ENCODE assay signal across 20 mouse cellular contexts in the genomic region with DNA sequence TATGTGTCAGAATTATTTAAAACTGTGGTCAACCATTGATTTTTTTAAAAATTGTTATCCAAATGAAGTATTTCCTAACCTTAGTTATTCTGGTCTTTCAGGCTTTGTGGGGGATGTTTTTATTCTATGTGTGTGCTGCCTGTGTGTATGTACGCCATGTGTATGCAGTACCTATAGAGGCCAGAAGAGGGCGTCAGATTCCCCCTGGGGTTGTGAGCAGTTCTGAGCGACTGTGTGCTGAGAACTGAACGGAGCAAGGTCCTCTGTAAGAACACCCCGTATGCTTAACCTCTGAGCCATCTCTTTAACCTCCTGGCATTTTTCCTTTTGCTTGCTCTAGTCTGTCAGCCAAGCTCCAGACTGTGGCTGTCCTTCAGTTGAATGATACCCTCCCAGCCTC. TPM values are rescaled to one million over a fixed set of nuclear protein-coding genes. Genes with fewer than 3 reads are reported as not detected.
DNase-seq lines count a peak whose midpoint lies in the region; ATAC-seq and TF ChIP-seq lines count a peak whose summit lies in the region.
"Had no signal": no experiment of that assay in that cellular context is flagged by ENCODE, and none has a peak within 500 bp of the region (broad histone marks: within the 10 kb centered on the region; RNA-seq: fewer than 3 reads in every experiment).

No protein-coding gene starts in this region.

- H3K4me1 ChIP-seq in testis, adult 2 months (ENCODE audit: control insufficient read depth, insufficient read depth, low read length): no peaks in the 10 kb centered on the region; the same call in 1 of the 2 replicates

- H3K4me3 ChIP-seq in layer of hippocampus, adult 2 months: no peak overlapping the region
- no peak overlapping the region for H3K4me3 ChIP-seq in testis, adult 2 months (ENCODE audit: control insufficient read depth, low read depth, low read length)
- H3K4me3 ChIP-seq: forebrain, embryonic 13.5 days; heart, embryonic 15.5 days; limb, embryonic 13.5 days; neural tube, embryonic 12.5 days had no signal

- ATAC-seq in CD4-positive, CD25-positive, alpha-beta regulatory T cell, adult 4 months: no peak
- ATAC-seq: forebrain, embryonic 13.5 days had no signal

- no peak overlapping the region for H3K27ac ChIP-seq in layer of hippocampus, adult 2 months
- H3K27ac ChIP-seq in testis, adult 2 months (ENCODE audit: control insufficient read depth, insufficient read depth, low read depth, low read length): no peak overlapping the region
- H3K27ac ChIP-seq: forebrain, embryonic 13.5 days; heart, embryonic 15.5 days; limb, embryonic 13.5 days; neural tube, embryonic 12.5 days had no signal

- DNase-seq in CD4-positive, CD25-positive, alpha-beta regulatory T cell, adult 2 months (ENCODE audit: low read depth, low spot score): peak; percentile 19
- DNase-seq in layer of hippocampus, adult 2 months (ENCODE audit: low spot score in 2 of 2): no peak
- no peak for DNase-seq in layer of hippocampus, postnatal 14 days (ENCODE audit: low spot score in 2 of 2)
- DNase-seq in testis, postnatal 10 days (ENCODE audit: low spot score): no peak
- DNase-seq in left cerebral cortex, adult 9 months (ENCODE audit: low spot score in 2 of 2): no peak
- DNase-seq in spleen, postnatal 36 days (ENCODE audit: low spot score in 2 of 2): no peak
- DNase-seq: adrenal gland, postnatal 36 days; cerebellum, adult 9-11 months; gastrocnemius, postnatal 14 days; kidney, postnatal 4 days; lung, adult 2 months; right cerebral cortex, postnatal 4 days; thymus, postnatal 36 days had no signal

- no peaks in the 10 kb centered on the region for H3K27me3 ChIP-seq in testis, adult 2 months (ENCODE audit: control insufficient read depth, insufficient read depth, low read length)

- TF ChIP-seq CTCF in layer of hippocampus, adult 2 months (conservative IDR thresholded peaks at IDR 0.05): peak; percentile 46
- peak; percentile 71; the same call in 1 of the 2 replicates for TF ChIP-seq CTCF in testis, adult 2 months (IDR thresholded peaks at IDR 0.05; ENCODE audit: control insufficient read depth, insufficient read depth, insufficient replicate concordance, low read depth, low read length)

- TF ChIP-seq POLR2A in testis, adult 2 months (IDR thresholded peaks at IDR 0.05; ENCODE audit: control insufficient read depth, low read depth, low read length): no peak

- no peaks in the 10 kb centered on the region for H3K36me3 ChIP-seq in testis, adult 2 months (ENCODE audit: control insufficient read depth, insufficient read depth, low read length)
- H3K36me3 ChIP-seq: heart, embryonic 15.5 days; limb, embryonic 13.5 days; neural tube, embryonic 12.5 days had no signal

RNA-seq across cellular contexts. Expression of a gene that starts 12.0 kb away (rescaled TPM):
- polyA plus RNA-seq in CD4-positive, CD25-positive, alpha-beta regulatory T cell, adult 4 months (2017; shearing (Covaris generic)): 10 to 100 TPM; 24.4 to 30.7 TPM
- 10 to 100 TPM; 84.8 to 94.6 TPM for total RNA-seq in layer of hippocampus, adult 2 months (2021)
- total RNA-seq in layer of hippocampus, postnatal 14 days (2021): 10 to 100 TPM; 75.6 to 80.6 TPM
- polyA plus RNA-seq in testis, adult 2 months (2012; rRNA removed): 35.9 and 41.0 TPM in 2 replicates

RNA-seq across cellular contexts. Expression of a gene that starts 16.1 kb away (rescaled TPM):
- polyA plus RNA-seq in CD4-positive, CD25-positive, alpha-beta regulatory T cell, adult 4 months (2017; shearing (Covaris generic)): under 1 TPM; 0.28 to 0.54 TPM
- under 1 TPM; 0.56 to 0.76 TPM for total RNA-seq in layer of hippocampus, adult 2 months (2021)
- total RNA-seq in layer of hippocampus, postnatal 14 days (2021): 1 to 10 TPM; 3.1 to 3.5 TPM
- 0.09 and 0.10 TPM in 2 replicates for polyA plus RNA-seq in testis, adult 2 months (2012; rRNA removed)
- total RNA-seq: gastrocnemius, postnatal 14 days had no signal
- polyA plus RNA-seq: kidney, embryonic 14.5 days had no signal
